Mouse (Mus musculus): ENCODE data around the gene Hist1h3a.

- TF ChIP-seq CTCF (IDR thresholded peaks at IDR 0.05; ENCODE audit: extremely low read depth, insufficient read depth, insufficient read length, insufficient replicate concordance) (no peak), POLR2A (IDR thresholded peaks at IDR 0.05; ENCODE audit: low read depth, low read length) (no peak)
Observed at GRCm38 (mm10) chr13:23725213-23725612, 37.0 kb downstream of the Hist1h3a start.

Data from spleen, adult 2 months (tissue).